Mouse (Mus musculus) stomach, embryonic 16.5 days (tissue): Measurements from ENCODE around the gene Il4ra. TPM values are rescaled to one million over a fixed set of nuclear protein-coding genes. Genes with fewer than 3 reads are reported as not detected.

Experiments used
- ATAC-seq: fragments of 200-750 bp; cut with Nextera tagmentation; 2 replicates; pipeline ENCODE4 v1.8.0; 2017; ENCODE audit warnings: moderate number of reproducible peaks, moderate TSS enrichment; ENCODE audit not compliant: insufficient read depth, low FRiP score
- H3K27ac ChIP-seq: fragments of 300-500 bp; sonication (generic); 2 replicates; pipeline ENCODE4 v1.5.1; 2014; ENCODE audit warnings: low read length
- H3K27me3 ChIP-seq: fragments of 300-500 bp; sonication (generic); 2 replicates; pipeline ENCODE4 v1.6.1; 2014; ENCODE audit warnings: low read length, control low read depth, mixed read lengths; ENCODE audit not compliant: control insufficient read depth, insufficient read depth
- H3K36me3 ChIP-seq: fragments of 300-500 bp; sonication (generic); 2 replicates; pipeline ENCODE4 v1.6.1; 2014; ENCODE audit warnings: low read length; ENCODE audit not compliant: control insufficient read depth, insufficient read depth
- H3K4me1 ChIP-seq: fragments of 300-500 bp; sonication (generic); 2 replicates; pipeline ENCODE4 v1.6.1; 2014; ENCODE audit warnings: low read length, control low read depth, mixed read lengths; ENCODE audit not compliant: control insufficient read depth, insufficient read depth
- H3K4me2 ChIP-seq: fragments of 300-500 bp; sonication (generic); 2 replicates; pipeline ENCODE4 v1.6.1; 2014; ENCODE audit warnings: low read depth, low read length, mixed read lengths
- H3K4me3 ChIP-seq: fragments of 300-500 bp; sonication (generic); replicated peaks from 2 replicates; pipeline ENCODE4 v1.5.1; 2014; ENCODE audit warnings: mild to moderate bottlenecking, low read length
- H3K9ac ChIP-seq: fragments of 300-500 bp; sonication (generic); 2 replicates; pipeline ENCODE4 v1.6.1; 2014; ENCODE audit warnings: low read length
- H3K9me3 ChIP-seq: fragments of 300-500 bp; sonication (generic); replicated peaks from 2 replicates; pipeline ENCODE4 v1.6.1; 2016; ENCODE audit warnings: low read length, control low read depth; ENCODE audit not compliant: control insufficient read depth
- WGBS: fragments of 180-500 bp; shearing (Covaris S2); extraction: QIAGEN DNeasy Blood & Tissue Kit; methylation state at CpG from one replicate; pipeline ENCODE4 v1.1.7; 2014; 5-methylcytosine and 5-hydroxymethylcytosine counted together
- polyA plus RNA-seq: library from polyadenylated mRNA; unstranded; fragments of >200 nt; fragmentation: Nextera tagmentation; extraction: Ambion mirVana; gene quantifications from 2 replicates; pipeline ENCODE4 v1.2.1, GENCODE M21; 2015

The Il4ra gene
- polyA plus RNA-seq, 1 experiment from 2014 or later = 12.3 TPM

DNA sequence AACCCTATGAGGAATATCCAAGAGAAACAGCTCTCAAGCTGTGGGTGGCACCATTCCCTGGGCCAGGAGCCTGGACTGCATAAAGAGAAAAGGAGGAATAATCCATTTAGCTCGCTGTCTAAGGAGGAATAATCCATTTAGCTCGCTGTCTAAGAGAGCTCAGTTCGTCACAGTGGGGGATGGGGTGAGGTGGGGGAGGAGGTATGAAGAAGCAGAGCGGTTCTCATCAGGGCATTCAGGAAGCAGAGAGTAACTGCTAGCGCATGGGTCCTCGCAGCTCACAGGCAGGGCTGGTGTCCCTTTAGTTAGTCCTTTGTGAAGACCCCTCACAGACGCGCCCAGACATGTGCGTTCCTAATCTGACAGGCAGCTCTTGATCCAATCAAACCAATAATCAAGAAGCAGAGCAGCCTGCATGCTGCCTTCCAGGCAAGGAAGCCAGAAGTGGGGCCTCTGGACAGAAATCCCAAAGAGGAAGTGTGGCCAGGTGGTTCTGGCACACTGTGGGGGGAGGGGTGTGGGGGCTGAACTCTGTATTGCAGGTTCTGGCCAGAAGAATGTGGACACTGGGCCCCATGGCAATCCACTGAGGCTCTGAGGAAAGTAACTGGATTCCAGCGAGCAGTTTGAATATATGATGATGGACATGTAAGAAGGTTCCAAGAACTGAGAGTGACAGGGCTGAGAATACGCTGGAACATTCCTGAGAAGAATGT, 9.4 kb upstream of the Il4ra start:
- H3K9me3 ChIP-seq = no peaks in the 10 kb centered on the region

GRCm38 (mm10) chr7:125543497-125543896, 8.4 kb upstream of the Il4ra start:
- no peaks in the 10 kb centered on the region for H3K9me3 ChIP-seq
- ATAC-seq = no peak
- H3K4me3 ChIP-seq = no peak overlapping the region
- no peak overlapping the region for H3K4me2 ChIP-seq
- no peak overlapping the region for H3K27ac ChIP-seq
- no peaks in the 10 kb centered on the region for H3K4me1 ChIP-seq
- no peaks in the 10 kb centered on the region for H3K36me3 ChIP-seq
- WGBS = 53% methylated on average over 3 of the region's 3 CpGs
- H3K27me3 ChIP-seq = no peaks in the 10 kb centered on the region
- no peak overlapping the region for H3K9ac ChIP-seq

More for the DNA sequence above, 9.4 kb upstream of the Il4ra start:
- Histone ChIP-seq H3K4me1 (no peaks in the 10 kb centered on the region), H3K4me2 (no peak overlapping the region), H3K27ac (no peak overlapping the region), H3K9ac (no peak overlapping the region), H3K36me3 (no peaks in the 10 kb centered on the region), H3K4me3 (no peak overlapping the region), H3K27me3 (no peaks in the 10 kb centered on the region)
- 65% methylated on average over 11 of the region's 11 CpGs for WGBS
- no peak for ATAC-seq

GRCm38 (mm10) chr7:125545331-125545730, 6.6 kb upstream of the Il4ra start:
- 90% methylated on average over 7 of the region's 7 CpGs for WGBS
- no peaks in the 10 kb centered on the region for H3K4me1 ChIP-seq

DNA sequence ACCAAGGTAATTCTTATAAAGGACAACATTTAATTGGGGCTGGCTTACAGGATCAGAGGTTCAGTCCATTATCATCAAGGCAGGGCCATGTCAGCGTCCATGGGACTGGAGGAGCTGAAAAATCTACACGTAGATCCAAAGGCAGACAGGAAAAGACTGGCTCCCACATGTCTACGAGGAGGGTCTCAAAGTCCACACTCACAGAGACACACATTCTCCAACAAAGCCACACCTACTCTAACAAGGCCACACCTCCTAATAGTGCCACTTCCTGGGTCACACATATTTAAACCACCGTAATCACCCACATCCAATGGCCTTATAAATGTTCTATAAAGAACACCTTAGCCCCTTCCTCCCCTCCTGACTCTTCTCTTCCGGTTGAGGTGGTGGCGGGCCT, 5.2 kb upstream of the Il4ra start:
- H3K9ac ChIP-seq = no peak overlapping the region
- 86% methylated on average over 6 of the region's 6 CpGs for WGBS
- no peaks in the 10 kb centered on the region for H3K36me3 ChIP-seq
- no peak overlapping the region for H3K27ac ChIP-seq
- ATAC-seq = no peak
- H3K4me1 ChIP-seq = peaks cover 7% of the 10 kb centered on the region; the same call in 1 of the 2 replicates
- H3K4me2 ChIP-seq = no peak overlapping the region
- H3K4me3 ChIP-seq = no peak overlapping the region
- H3K27me3 ChIP-seq = no peaks in the 10 kb centered on the region
- H3K9me3 ChIP-seq = no peaks in the 10 kb centered on the region

More at GRCm38 (mm10) chr7:125545331-125545730, 6.6 kb upstream of the Il4ra start:
- ATAC-seq = no peak
- H3K27ac ChIP-seq = no peak overlapping the region
- no peak overlapping the region for H3K9ac ChIP-seq
- H3K36me3 ChIP-seq = no peaks in the 10 kb centered on the region
- no peaks in the 10 kb centered on the region for H3K9me3 ChIP-seq
- H3K27me3 ChIP-seq = no peaks in the 10 kb centered on the region
- no peak overlapping the region for H3K4me3 ChIP-seq
- no peak overlapping the region for H3K4me2 ChIP-seq

DNA sequence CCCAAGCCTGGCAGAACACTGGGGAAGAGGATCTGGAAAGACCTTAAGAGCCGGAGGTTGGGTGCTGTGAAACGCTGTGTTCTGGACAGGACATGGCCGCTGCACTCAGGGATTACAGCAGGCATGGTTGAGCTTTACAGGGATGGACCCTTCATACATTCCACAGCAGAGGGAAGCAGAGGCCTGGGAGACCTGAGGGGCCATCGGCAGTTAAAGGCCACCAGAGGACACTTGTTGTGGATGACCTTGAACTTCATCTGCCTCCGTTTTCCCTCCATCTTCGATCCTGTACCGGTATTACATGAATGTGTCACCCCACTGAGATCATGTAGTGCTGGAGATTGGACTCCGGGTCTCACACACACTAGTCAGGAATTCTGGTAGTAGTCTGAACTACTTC, 2.0 kb upstream of the Il4ra start:
- H3K36me3 ChIP-seq = no peaks in the 10 kb centered on the region
- no peak overlapping the region for H3K4me2 ChIP-seq
- no peak overlapping the region for H3K4me3 ChIP-seq
- H3K4me1 ChIP-seq = peaks cover 15% of the 10 kb centered on the region
- 73% methylated on average over 8 of the region's 8 CpGs for WGBS
- no peak overlapping the region for H3K9ac ChIP-seq
- no peak for ATAC-seq
- no peak overlapping the region for H3K27ac ChIP-seq
- H3K9me3 ChIP-seq = no peaks in the 10 kb centered on the region
- H3K27me3 ChIP-seq = no peaks in the 10 kb centered on the region

- Histone ChIP-seq H3K4me2 (peak overlapping the region; percentile 88; the same call in 1 of the 2 replicates), H3K4me1 (peaks cover 15% of the 10 kb centered on the region), H3K36me3 (no peaks in the 10 kb centered on the region), H3K27me3 (no peaks in the 10 kb centered on the region), H3K9me3 (no peaks in the 10 kb centered on the region), H3K4me3 (no peak overlapping the region), H3K27ac (peak overlapping the region; percentile 66), H3K9ac (no peak overlapping the region)
- no peak for ATAC-seq
- 70% methylated on average over 6 of the region's 6 CpGs for WGBS
Measured at GRCm38 (mm10) chr7:125550881-125551381, 989 bp upstream of the Il4ra start.

- no peak for ATAC-seq
- 72% methylated on average over 11 of the region's 11 CpGs for WGBS
- Histone ChIP-seq H3K4me2 (peak overlapping the region; percentile 88), H3K4me3 (peak overlapping the region; percentile 70), H3K36me3 (no peaks in the 10 kb centered on the region), H3K27ac (no peak overlapping the region), H3K9ac (peak overlapping the region; percentile 84), H3K27me3 (no peaks in the 10 kb centered on the region), H3K4me1 (peaks cover 23% of the 10 kb centered on the region), H3K9me3 (no peaks in the 10 kb centered on the region)
Measured at GRCm38 (mm10) chr7:125552851-125553555, 1.1 kb downstream of the Il4ra start.

DNA sequence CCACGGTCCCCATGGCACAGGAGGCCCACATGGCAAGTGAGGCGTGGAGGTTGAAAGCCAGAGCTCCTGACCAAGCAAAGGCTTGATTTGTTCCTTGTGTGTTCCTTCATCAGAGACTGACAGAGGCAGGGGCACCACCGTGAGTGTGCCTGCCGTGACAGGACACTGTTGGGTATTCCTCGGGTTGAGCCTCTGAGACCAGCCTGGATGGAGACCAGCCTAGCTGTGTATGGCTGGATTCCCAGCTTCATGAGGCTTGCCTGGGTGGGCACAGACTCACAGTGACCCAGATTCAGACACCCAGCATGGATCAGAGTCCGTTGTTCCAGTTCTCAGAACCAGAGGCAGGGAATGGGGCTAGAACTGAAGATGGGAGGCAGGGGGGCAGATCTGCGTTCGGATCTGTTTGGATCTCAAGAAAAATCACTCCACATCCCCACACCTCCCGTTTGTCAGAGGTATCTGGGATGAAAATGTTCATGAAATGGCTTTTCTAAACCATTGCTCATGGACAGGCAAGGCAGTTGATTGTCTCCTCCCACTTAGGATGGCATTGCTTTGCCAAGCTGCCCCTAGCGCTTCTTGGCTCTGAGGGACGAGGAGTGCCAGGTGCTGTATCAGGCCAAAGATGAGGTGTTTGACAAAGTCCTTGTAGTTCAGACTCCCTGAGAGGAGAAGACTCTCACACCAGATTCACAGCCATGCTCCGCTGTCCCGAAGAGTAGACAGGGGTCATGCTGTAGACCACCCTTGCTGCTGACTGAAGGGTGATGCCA, 1.9 kb downstream of the Il4ra start:
- H3K9me3 ChIP-seq = no peaks in the 10 kb centered on the region
- H3K4me1 ChIP-seq = peaks cover 23% of the 10 kb centered on the region
- peak overlapping the region; percentile 32; the same call in 1 of the 2 replicates for H3K9ac ChIP-seq
- ATAC-seq = no peak
- H3K4me2 ChIP-seq = peak overlapping the region; percentile 88
- whole genome bisulfite sequencing = 84% methylated on average over 13 of the region's 13 CpGs
- no peaks in the 10 kb centered on the region for H3K27me3 ChIP-seq
- peak overlapping the region; percentile 70; the same call in 1 of the 2 replicates for H3K4me3 ChIP-seq
- no peak overlapping the region for H3K27ac ChIP-seq
- no peaks in the 10 kb centered on the region for H3K36me3 ChIP-seq
